Mouse (Mus musculus): Measurements from ENCODE around the gene Spin1.

The Spin1 gene

GRCm38 (mm10) chr13:51193893-51194292 lies 93.2 kb downstream of the Spin1 start:
- DNase-seq (ENCODE audit: low read depth, low spot score): no peak

- DNase-seq (ENCODE audit: low read depth, low spot score): no peak
These were observed 97.0 kb downstream of the Spin1 start for GRCm38 (mm10) chr13:51197699-51198098.

- no peak for DNase-seq (ENCODE audit: low read depth, low spot score)
These were observed 97.5 kb downstream of the Spin1 start for GRCm38 (mm10) chr13:51198186-51198585.
